Mouse (Mus musculus): ENCODE data around the gene Dner. TPM values are rescaled to one million over a fixed set of nuclear protein-coding genes. Genes with fewer than 3 reads are reported as not detected.

Gene Dner
- total and polyA plus RNA-seq, 3 experiments, result 0.16 TPM; not detected in 2

- ATAC-seq (ENCODE audit: extremely low read depth, insufficient number of reproducible peaks, low FRiP score, poor library complexity, severe bottlenecking), result no peak
- H3K4me3 ChIP-seq (ENCODE audit: low read depth, low read length), result no peak overlapping the region
- no peak for DNase-seq (ENCODE audit: low spot score)
- H3K4me1 ChIP-seq (ENCODE audit: insufficient read depth, low read depth, low read length), result no peaks in the 10 kb centered on the region
- no peaks in the 10 kb centered on the region for H3K36me3 ChIP-seq (replicated peaks)
- TF ChIP-seq POLR2AphosphoS5 (IDR thresholded peaks at IDR 0.05; ENCODE audit: insufficient replicate concordance, low read depth, low read length) (no peak), CTCF (IDR thresholded peaks at IDR 0.05; ENCODE audit: low read depth, low read length) (no peak), GATA1 (IDR thresholded peaks at IDR 0.05; ENCODE audit: borderline replicate concordance, low read length) (no peak), GATA2 (IDR thresholded peaks at IDR 0.05; ENCODE audit: borderline replicate concordance, low read depth, low read length) (no peak), TAL1 (conservative IDR thresholded peaks at IDR 0.05; ENCODE audit: low read depth, low read length) (no peak)
- H3K9me3 ChIP-seq (replicated peaks), result peaks cover 51% of the 10 kb centered on the region
- H3K27me3 ChIP-seq (ENCODE audit: insufficient read depth, low read length), result no peaks in the 10 kb centered on the region
Measured at GRCm38 (mm10) chr1:84426679-84427078, 269.3 kb downstream of the Dner start.

- H3K27me3 ChIP-seq (ENCODE audit: insufficient read depth, low read length), result no peaks in the 10 kb centered on the region
- ATAC-seq (ENCODE audit: extremely low read depth, insufficient number of reproducible peaks, low FRiP score, poor library complexity, severe bottlenecking) (no peak), DNase-seq (ENCODE audit: low spot score) (no peak)
- TF ChIP-seq GATA1 (IDR thresholded peaks at IDR 0.05; ENCODE audit: borderline replicate concordance, low read length), result no peak
- H3K4me1 ChIP-seq (ENCODE audit: insufficient read depth, low read depth, low read length), result no peaks in the 10 kb centered on the region
- H3K36me3 ChIP-seq (replicated peaks), result no peaks in the 10 kb centered on the region
- H3K9me3 ChIP-seq (replicated peaks), result peaks cover 59% of the 10 kb centered on the region
- no peak overlapping the region for H3K4me3 ChIP-seq (ENCODE audit: low read depth, low read length)
Measured at GRCm38 (mm10) chr1:84422881-84423280, 273.1 kb downstream of the Dner start.

- ATAC-seq (ENCODE audit: extremely low read depth, insufficient number of reproducible peaks, low FRiP score, poor library complexity, severe bottlenecking) (no peak), DNase-seq (ENCODE audit: low spot score) (no peak)
- Histone ChIP-seq H3K36me3 (replicated peaks) (no peaks in the 10 kb centered on the region), H3K4me3 (ENCODE audit: low read depth, low read length) (no peak overlapping the region), H3K27me3 (ENCODE audit: insufficient read depth, low read length) (no peaks in the 10 kb centered on the region), H3K9me3 (replicated peaks) (peaks cover 57% of the 10 kb centered on the region), H3K4me1 (ENCODE audit: insufficient read depth, low read depth, low read length) (no peaks in the 10 kb centered on the region)
- no peak for TF ChIP-seq GATA2 (IDR thresholded peaks at IDR 0.05; ENCODE audit: borderline replicate concordance, low read depth, low read length)
- no peak for TF ChIP-seq TAL1 (conservative IDR thresholded peaks at IDR 0.05; ENCODE audit: low read depth, low read length)
Measured at GRCm38 (mm10) chr1:84421845-84422244, 274.2 kb downstream of the Dner start.

GRCm38 (mm10) chr1:84419416-84419815 lies 276.6 kb downstream of the Dner start:
- DNase-seq (ENCODE audit: low spot score), result no peak

DNA sequence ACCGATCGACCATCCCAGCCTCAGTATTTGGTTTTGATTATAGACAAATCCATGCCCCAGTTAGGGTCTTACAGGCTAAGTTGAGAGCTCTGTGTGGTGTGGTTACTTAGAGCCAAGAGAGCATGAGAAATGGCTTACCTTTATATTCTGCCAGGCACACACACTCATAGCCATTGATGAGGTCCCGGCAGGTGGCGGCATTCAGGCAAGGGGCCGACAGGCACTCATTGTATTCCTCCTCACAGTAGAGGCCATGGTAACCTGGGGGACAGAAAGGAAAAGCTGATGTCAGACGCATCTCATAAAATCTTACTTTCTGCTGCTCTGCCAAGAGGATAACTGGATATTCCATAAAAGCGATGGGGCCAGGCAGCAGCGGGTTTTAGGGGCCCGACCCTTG lies 277.5 kb downstream of the Dner start:
- TF ChIP-seq CTCF (IDR thresholded peaks at IDR 0.05; ENCODE audit: low read depth, low read length), result no peak
- TF ChIP-seq GATA1 (IDR thresholded peaks at IDR 0.05; ENCODE audit: borderline replicate concordance, low read length), result no peak
- no peaks in the 10 kb centered on the region for H3K4me1 ChIP-seq (ENCODE audit: insufficient read depth, low read depth, low read length)
- no peak for ATAC-seq (ENCODE audit: extremely low read depth, insufficient number of reproducible peaks, low FRiP score, poor library complexity, severe bottlenecking)
- H3K27me3 ChIP-seq (ENCODE audit: insufficient read depth, low read length), result no peaks in the 10 kb centered on the region
- H3K9me3 ChIP-seq (replicated peaks), result peaks cover 53% of the 10 kb centered on the region
- H3K36me3 ChIP-seq (replicated peaks), result no peaks in the 10 kb centered on the region
- no peak overlapping the region for H3K4me3 ChIP-seq (ENCODE audit: low read depth, low read length)
- no peak for DNase-seq (ENCODE audit: low spot score)

More at GRCm38 (mm10) chr1:84419416-84419815, 276.6 kb downstream of the Dner start:
- Histone ChIP-seq H3K4me3 (ENCODE audit: low read depth, low read length) (no peak overlapping the region), H3K27me3 (ENCODE audit: insufficient read depth, low read length) (no peaks in the 10 kb centered on the region), H3K36me3 (replicated peaks) (no peaks in the 10 kb centered on the region), H3K9me3 (replicated peaks) (peaks cover 53% of the 10 kb centered on the region), H3K4me1 (ENCODE audit: insufficient read depth, low read depth, low read length) (no peaks in the 10 kb centered on the region)
- no peak for ATAC-seq (ENCODE audit: extremely low read depth, insufficient number of reproducible peaks, low FRiP score, poor library complexity, severe bottlenecking)
- no peak for TF ChIP-seq GATA2 (IDR thresholded peaks at IDR 0.05; ENCODE audit: borderline replicate concordance, low read depth, low read length)
- TF ChIP-seq CTCF (IDR thresholded peaks at IDR 0.05; ENCODE audit: low read depth, low read length), result no peak
- TF ChIP-seq GATA1 (IDR thresholded peaks at IDR 0.05; ENCODE audit: borderline replicate concordance, low read length), result no peak
- TF ChIP-seq POLR2AphosphoS5 (IDR thresholded peaks at IDR 0.05; ENCODE audit: insufficient replicate concordance, low read depth, low read length), result no peak
- no peak for TF ChIP-seq TAL1 (conservative IDR thresholded peaks at IDR 0.05; ENCODE audit: low read depth, low read length)

DNA sequence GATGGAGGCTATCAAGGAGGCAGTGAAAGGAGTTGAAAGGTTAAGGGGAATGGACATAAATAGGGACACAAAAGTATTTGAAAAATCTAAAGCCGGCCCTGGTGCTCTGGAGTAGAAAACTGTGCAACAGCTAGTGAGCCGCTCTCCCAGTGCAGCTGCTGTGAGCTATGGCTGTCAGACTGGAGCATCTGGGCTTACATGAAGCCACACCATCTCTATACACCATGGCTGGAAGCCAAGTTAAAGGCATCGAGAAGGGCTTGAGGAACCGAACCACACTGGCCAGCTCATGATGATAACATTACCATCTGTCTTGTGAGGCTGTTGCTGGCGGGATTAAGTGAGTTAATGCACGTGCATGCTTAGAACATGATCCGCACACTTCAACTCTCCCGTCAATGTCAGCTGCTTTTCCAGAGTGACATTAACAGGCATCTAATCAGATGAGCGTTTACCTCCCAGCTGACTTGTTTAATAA lies 278.2 kb downstream of the Dner start:
- Histone ChIP-seq H3K9me3 (replicated peaks) (peaks cover 49% of the 10 kb centered on the region), H3K27me3 (ENCODE audit: insufficient read depth, low read length) (no peaks in the 10 kb centered on the region), H3K4me3 (ENCODE audit: low read depth, low read length) (no peak overlapping the region), H3K4me1 (ENCODE audit: insufficient read depth, low read depth, low read length) (no peaks in the 10 kb centered on the region), H3K36me3 (replicated peaks) (no peaks in the 10 kb centered on the region)
- ATAC-seq (ENCODE audit: extremely low read depth, insufficient number of reproducible peaks, low FRiP score, poor library complexity, severe bottlenecking) (no peak), DNase-seq (ENCODE audit: low spot score) (no peak)
- TF ChIP-seq CTCF (IDR thresholded peaks at IDR 0.05; ENCODE audit: low read depth, low read length) (no peak), TAL1 (conservative IDR thresholded peaks at IDR 0.05; ENCODE audit: low read depth, low read length) (no peak), GATA1 (IDR thresholded peaks at IDR 0.05; ENCODE audit: borderline replicate concordance, low read length) (no peak), GATA2 (IDR thresholded peaks at IDR 0.05; ENCODE audit: borderline replicate concordance, low read depth, low read length) (no peak), POLR2AphosphoS5 (IDR thresholded peaks at IDR 0.05; ENCODE audit: insufficient replicate concordance, low read depth, low read length) (no peak)

GRCm38 (mm10) chr1:84417276-84417675 lies 278.7 kb downstream of the Dner start:
- no peak for ATAC-seq (ENCODE audit: extremely low read depth, insufficient number of reproducible peaks, low FRiP score, poor library complexity, severe bottlenecking)
- Histone ChIP-seq H3K9me3 (replicated peaks) (peaks cover 54% of the 10 kb centered on the region), H3K36me3 (replicated peaks) (no peaks in the 10 kb centered on the region), H3K4me3 (ENCODE audit: low read depth, low read length) (no peak overlapping the region), H3K4me1 (ENCODE audit: insufficient read depth, low read depth, low read length) (no peaks in the 10 kb centered on the region), H3K27me3 (ENCODE audit: insufficient read depth, low read length) (no peaks in the 10 kb centered on the region)
- DNase-seq (ENCODE audit: low spot score), result no peak
- TF ChIP-seq POLR2AphosphoS5 (IDR thresholded peaks at IDR 0.05; ENCODE audit: insufficient replicate concordance, low read depth, low read length) (no peak), GATA2 (IDR thresholded peaks at IDR 0.05; ENCODE audit: borderline replicate concordance, low read depth, low read length) (no peak)

Data from G1E (cell line).